Mouse (Mus musculus) intestine, embryonic 15.5 days (tissue): ENCODE measurements around the gene Atn1. TPM values are rescaled to one million over a fixed set of nuclear protein-coding genes. Genes with fewer than 3 reads are reported as not detected.

Experiments
- ATAC-seq: fragments of 200-750 bp; cut with Nextera tagmentation; 2 replicates; pipeline ENCODE4 v1.8.0; 2017; ENCODE audit warnings: moderate TSS enrichment, moderate library complexity
- H3K27ac ChIP-seq: fragments of 300-500 bp; sonication (generic); 2 replicates; pipeline ENCODE4 v1.5.1; 2015; ENCODE audit warnings: mild to moderate bottlenecking, inconsistent platforms
- H3K27me3 ChIP-seq: fragments of 300-500 bp; sonication (generic); replicated peaks from 2 replicates; pipeline ENCODE4 v1.6.1; 2015; ENCODE audit warnings: inconsistent platforms
- H3K36me3 ChIP-seq: fragments of 300-500 bp; sonication (generic); 2 replicates; pipeline ENCODE4 v1.6.1; 2015; ENCODE audit warnings: inconsistent platforms
- H3K4me1 ChIP-seq: fragments of 300-500 bp; sonication (generic); replicated peaks from 2 replicates; pipeline ENCODE4 v1.6.1; 2015; ENCODE audit warnings: inconsistent platforms
- H3K4me2 ChIP-seq: fragments of 300-500 bp; sonication (generic); replicated peaks from 2 replicates; pipeline ENCODE4 v1.6.1; 2015; ENCODE audit warnings: mild to moderate bottlenecking, inconsistent platforms
- H3K4me3 ChIP-seq: fragments of 300-500 bp; sonication (generic); replicated peaks from 2 replicates; pipeline ENCODE4 v1.5.1; 2015; ENCODE audit warnings: inconsistent platforms
- H3K9ac ChIP-seq: fragments of 300-500 bp; sonication (generic); 2 replicates; pipeline ENCODE4 v1.6.1; 2015; ENCODE audit warnings: inconsistent platforms
- H3K9me3 ChIP-seq: fragments of 300-500 bp; sonication (generic); 2 replicates; pipeline ENCODE4 v1.6.1; 2016; ENCODE audit warnings: inconsistent platforms
- WGBS: fragments of 180-500 bp; shearing (Covaris S2); methylation state at CpG from one replicate; pipeline ENCODE4 v1.1.7; 2015; 5-methylcytosine and 5-hydroxymethylcytosine counted together
- polyA plus RNA-seq: library from polyadenylated mRNA; unstranded; fragments of >200 nt; fragmentation: Nextera tagmentation; extraction: Ambion mirVana; gene quantifications from 2 replicates; pipeline ENCODE4 v1.2.1, GENCODE M21; 2015

Atn1 gene
- polyA plus RNA-seq, 1 experiment from 2014 or later, result 10.5 TPM

DNA sequence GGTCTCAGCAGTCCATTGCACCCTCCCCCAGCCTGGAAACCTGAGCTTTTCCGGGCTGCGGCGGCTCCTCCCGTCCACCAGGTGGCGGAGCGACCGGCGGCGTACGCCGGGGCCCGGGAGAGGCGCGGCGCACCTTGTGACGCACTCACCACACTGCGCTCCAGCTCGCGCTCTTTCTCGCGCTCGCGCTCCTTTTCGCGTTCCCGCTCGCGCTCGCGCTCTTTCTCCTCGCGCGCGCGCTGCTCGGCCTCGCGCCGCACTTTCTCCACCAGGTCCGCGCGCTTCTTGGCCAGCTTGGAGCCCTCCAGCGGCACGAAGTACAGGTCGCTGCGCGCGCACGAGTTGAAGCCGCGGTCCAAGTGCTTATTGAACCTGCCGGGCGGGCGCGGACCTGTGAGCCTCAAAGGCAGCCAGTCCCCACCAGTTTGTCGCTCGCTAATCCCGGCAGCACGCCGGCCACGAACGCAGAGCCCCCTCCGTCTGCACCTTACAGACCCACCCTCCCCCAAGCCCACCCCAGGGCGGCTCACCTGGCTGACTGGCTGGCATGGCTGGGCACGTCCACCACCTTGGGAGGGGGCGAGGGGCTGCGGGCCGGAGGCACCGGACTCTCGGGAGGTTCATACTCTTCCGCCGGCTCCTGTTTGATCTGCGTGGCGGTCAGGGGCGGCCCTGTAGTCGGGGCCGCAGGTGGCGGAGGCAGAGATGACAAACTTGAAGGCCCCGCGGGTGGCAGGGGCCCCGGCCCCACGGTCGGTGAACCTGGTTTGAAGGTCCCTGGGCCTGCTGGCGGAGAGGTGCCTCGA is 10.6 kb downstream of the Atn1 start:
- Histone ChIP-seq H3K9ac (peak overlapping the region; percentile 82), H3K36me3 (peaks cover 39% of the 10 kb centered on the region), H3K27ac (peak overlapping the region; percentile 87), H3K9me3 (no peaks in the 10 kb centered on the region), H3K4me1 (peaks cover 27% of the 10 kb centered on the region), H3K4me2 (peak overlapping the region; percentile 96), H3K4me3 (peak overlapping the region; percentile 47), H3K27me3 (no peaks in the 10 kb centered on the region)
- ATAC-seq, result peak; percentile 84
- WGBS, result 1% methylated on average over 85 of the region's 85 CpGs

DNA sequence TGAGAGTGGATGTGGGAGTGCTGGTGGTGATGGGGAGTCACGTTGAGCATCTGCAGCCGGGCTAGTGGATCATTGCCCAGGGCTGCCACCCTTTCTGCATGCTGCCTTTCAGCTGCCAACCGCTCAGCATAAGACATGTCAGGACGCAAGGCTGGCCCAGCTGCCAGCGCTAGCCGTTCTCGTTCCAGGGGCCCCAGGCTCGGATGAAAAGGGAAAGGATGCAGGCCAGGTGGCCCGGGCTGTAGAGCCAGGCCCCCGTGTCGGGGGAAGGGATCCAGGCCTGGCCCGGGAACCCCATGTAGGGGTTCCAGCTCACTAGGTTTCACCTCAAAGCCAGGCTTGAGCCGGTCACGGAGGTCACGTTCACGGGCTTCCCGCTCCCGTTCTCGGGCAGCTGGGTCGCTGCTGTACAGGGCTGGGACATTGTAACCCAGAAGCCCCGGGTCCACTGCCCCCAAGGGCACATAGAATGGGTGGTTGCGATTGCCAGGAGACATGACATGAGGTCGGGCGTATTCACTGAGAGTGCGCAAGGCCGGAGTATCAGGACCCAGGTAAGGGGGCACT is 11.5 kb downstream of the Atn1 start:
- 73% methylated on average over 26 of the region's 26 CpGs for WGBS
- Histone ChIP-seq H3K4me2 (peak overlapping the region; percentile 96), H3K4me3 (peak overlapping the region; percentile 47), H3K27me3 (no peaks in the 10 kb centered on the region), H3K4me1 (peaks cover 30% of the 10 kb centered on the region), H3K9ac (peak overlapping the region; percentile 82), H3K9me3 (no peaks in the 10 kb centered on the region), H3K27ac (peak overlapping the region; percentile 87; the same call in 1 of the 2 replicates), H3K36me3 (peaks cover 39% of the 10 kb centered on the region)
- ATAC-seq, result no peak

DNA sequence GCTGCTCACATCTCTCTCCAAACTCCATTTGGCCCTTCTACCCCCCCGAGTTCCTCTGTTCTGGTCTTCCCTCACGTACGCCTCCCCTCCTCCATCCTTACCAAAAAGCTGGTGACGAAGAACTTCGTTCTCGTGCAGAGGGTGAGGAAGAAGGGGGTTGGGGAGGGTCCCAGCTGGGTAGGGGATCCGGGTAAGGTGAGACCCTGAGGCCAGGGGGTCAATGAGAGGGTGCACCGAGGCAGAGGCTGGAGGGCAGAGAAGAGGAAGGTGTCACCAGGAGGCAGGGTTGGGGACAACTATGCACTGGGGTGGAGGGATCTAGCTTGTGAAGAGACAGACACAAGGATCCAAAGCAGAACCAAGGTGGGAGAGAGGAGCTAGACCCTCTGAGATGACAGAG is 12.7 kb downstream of the Atn1 start:
- WGBS, result 89% methylated on average over 8 of the region's 8 CpGs
- H3K9ac ChIP-seq, result no peak overlapping the region

DNA sequence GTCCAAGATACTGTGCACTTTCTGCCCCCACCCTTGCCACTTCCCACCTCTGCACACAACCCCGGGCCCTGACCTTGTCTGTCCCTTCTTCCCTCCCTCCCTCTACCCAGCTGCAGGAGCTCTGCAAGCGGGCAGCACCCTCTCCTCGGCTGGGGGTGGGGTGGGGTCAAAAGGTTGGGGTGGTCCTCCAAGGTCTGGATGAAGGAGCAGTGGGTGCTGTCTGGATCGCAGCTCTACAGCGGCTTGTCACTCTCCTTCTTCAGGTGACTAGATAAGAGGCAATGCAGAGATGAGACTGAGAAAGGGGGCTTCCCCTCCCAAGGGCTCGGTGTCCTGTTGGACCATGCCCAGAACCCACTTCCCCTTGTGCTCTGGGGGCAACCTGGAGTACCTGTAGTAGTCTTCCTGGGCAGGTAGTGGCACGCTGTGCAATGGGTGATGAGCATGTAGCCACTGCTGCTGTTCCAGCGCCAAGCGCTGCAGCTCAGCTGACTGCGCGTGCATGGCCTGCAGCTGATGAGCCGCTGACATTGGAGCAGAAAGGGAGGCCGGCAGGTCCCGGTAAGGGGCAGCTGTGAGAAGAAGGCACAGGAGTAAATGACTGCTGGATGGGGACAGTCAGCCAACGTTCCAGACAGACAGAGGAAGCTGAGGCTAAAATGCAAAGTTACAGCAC is 13.3 kb downstream of the Atn1 start:
- Histone ChIP-seq H3K4me3 (no peak overlapping the region), H3K9ac (no peak overlapping the region), H3K27me3 (no peaks in the 10 kb centered on the region), H3K9me3 (no peaks in the 10 kb centered on the region), H3K4me1 (peaks cover 37% of the 10 kb centered on the region), H3K36me3 (peaks cover 26% of the 10 kb centered on the region), H3K27ac (no peak overlapping the region), H3K4me2 (no peak overlapping the region)
- ATAC-seq, result no peak
- 90% methylated on average over 15 of the region's 15 CpGs for WGBS

More for the DNA sequence above, 12.7 kb downstream of the Atn1 start:
- ATAC-seq, result no peak
- no peak overlapping the region for H3K4me2 ChIP-seq
- peaks cover 35% of the 10 kb centered on the region for H3K4me1 ChIP-seq
- no peak overlapping the region for H3K27ac ChIP-seq
- H3K27me3 ChIP-seq, result no peaks in the 10 kb centered on the region
- no peaks in the 10 kb centered on the region for H3K9me3 ChIP-seq
- peaks cover 32% of the 10 kb centered on the region for H3K36me3 ChIP-seq
- H3K4me3 ChIP-seq, result no peak overlapping the region

DNA sequence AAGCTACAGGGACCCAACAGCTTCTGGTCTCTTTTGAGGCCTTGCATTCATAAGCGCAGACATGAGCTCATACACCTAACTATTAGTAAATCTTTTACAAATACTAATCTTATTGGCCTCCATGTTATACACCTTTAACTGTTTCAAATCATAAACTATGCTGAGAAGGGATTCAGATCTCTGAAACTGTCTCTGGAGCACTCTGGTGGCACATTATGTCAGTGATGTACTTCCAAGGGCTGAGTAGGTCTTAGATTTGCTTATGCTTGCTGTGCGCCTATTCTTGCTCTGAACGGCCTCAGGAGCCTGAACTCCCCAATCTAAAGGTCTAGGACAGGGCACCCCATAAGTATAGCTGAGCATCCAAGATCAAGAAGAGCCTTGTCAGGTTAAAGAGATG is 14.5 kb downstream of the Atn1 start:
- Histone ChIP-seq H3K27ac (peak overlapping the region; percentile 99), H3K9me3 (no peaks in the 10 kb centered on the region), H3K36me3 (peaks cover 15% of the 10 kb centered on the region), H3K4me3 (peak overlapping the region; percentile 59), H3K9ac (peak overlapping the region; percentile 36), H3K4me1 (peaks cover 32% of the 10 kb centered on the region), H3K4me2 (peak overlapping the region; percentile 89), H3K27me3 (no peaks in the 10 kb centered on the region)
- WGBS, result 66% methylated on average over 3 of the region's 3 CpGs
- no peak for ATAC-seq

DNA sequence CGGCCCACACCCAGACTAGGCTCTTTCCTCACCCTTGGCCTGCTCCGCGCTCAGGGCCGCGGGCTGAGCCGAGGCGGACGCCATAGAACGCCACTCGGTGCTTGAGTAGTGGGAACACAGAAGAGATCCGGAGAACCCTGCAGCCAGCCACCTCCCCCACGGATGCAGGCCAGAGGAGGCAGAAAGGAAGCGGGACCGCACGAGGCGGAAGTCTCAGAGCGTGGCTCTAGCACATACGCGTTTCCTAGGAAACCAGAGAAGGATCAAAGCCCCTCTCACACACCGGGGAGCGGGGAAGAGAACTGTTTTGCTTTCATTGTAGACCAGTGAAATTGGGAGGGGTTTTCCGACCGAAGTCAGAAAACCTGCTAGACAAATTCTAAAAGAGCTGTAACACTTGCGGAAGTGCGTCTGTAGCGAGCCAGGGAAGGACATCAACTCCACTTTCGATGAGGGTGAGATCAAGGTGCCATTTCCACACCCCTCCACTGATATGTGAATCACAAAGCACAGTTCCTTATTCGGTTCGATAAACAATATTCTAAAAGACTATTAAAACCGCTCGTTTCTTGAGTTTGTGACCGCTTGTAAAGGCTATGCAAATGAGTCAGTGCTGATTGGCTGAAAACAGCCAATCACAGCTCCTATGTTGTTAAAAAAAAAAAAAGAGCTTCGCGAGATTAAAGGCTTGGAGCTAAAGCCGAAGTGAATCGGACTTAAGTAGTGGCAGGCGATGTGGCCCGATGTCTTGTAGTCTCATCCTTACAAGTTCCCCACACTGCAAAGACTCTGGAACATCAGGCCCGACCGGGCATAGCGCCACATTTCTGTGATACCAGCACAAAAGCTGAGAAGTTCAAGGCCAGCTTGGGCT is 15.2 kb downstream of the Atn1 start, which contains the start of gene Grcc10:
TSS of gene Grcc10 (minus strand) at position 487 of the 874 bp plus-strand sequence.
- Histone ChIP-seq H3K9me3 (no peaks in the 10 kb centered on the region), H3K36me3 (peaks cover 14% of the 10 kb centered on the region), H3K27ac (peak within 1 kb of the TSS; percentile 99), H3K4me2 (peak within 1 kb of the TSS; percentile 89), H3K9ac (peak within 1 kb of the TSS; percentile 80), H3K4me1 (peaks cover 25% of the 10 kb centered on the region), H3K27me3 (no peaks in the 10 kb centered on the region), H3K4me3 (peak within 1 kb of the TSS; percentile 59)
- ATAC-seq, result peak; percentile 78
- whole genome bisulfite sequencing, result under 1% methylated on average over 41 of the region's 41 CpGs

DNA sequence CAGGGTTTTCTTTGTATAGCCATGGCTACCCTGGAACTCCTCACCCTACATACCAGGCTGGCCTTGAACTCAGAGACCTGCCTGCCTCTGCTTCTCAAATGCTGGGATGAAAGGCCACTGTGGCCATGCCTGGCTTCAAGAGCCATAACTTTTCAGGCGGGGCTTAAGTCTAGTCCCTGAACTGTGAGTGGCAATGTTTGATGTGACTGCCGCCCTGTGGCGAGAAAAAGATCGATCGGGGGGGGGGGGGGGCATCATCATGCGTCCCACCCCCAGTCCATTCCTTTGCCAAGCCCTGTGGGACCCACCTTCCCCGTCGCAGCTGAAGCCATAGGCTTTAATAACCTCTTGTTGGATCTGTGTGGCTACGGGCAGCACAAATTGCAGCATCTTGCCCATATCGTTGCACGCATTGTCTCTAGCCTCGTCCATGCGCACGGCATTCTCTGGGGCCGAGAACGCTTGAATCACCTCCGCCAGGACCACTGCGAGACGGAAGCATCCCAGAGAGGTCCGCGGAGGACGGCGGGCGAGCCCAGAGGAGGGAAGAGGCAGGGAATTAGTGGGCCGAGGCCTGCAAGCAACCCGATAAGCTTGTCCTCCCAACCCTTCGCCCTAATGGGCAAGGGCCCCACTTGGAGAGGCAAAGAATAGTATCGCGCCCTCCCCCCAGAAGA is 16.0 kb downstream of the Atn1 start:
- Histone ChIP-seq H3K27ac (peak overlapping the region; percentile 99), H3K4me3 (peak overlapping the region; percentile 59), H3K4me2 (peak overlapping the region; percentile 89), H3K4me1 (peaks cover 21% of the 10 kb centered on the region), H3K9ac (peak overlapping the region; percentile 80), H3K27me3 (no peaks in the 10 kb centered on the region), H3K36me3 (peaks cover 14% of the 10 kb centered on the region), H3K9me3 (no peaks in the 10 kb centered on the region)
- peak; percentile 2 for ATAC-seq
- under 1% methylated on average over 29 of the region's 29 CpGs for WGBS

DNA sequence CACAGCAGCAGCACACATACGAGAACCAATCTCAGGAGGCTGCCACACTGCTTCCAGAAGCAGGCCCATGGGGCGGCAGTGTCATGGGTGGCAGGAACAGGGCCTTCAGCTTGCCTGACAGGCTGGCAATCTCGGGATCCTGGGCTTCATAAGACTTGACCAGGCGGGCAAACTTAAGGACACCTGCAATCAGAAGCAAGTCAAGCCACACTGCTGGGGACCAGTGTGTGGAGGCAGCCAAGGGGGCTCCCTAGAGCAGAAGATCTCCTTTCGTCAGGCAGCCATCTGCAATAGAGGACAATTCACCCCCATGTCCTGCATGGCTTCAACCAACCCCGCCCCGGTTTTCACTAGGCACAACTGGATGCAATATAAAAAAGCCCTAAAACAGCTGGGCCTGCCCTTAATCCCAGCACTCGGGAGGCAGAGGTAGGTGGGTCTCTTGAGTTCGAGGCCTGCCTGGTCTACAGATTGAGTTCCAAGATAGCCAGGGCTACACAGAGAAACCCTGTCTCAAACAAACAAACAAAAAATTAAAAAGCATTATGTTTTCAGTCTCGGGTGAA is 17.0 kb downstream of the Atn1 start:
- H3K9ac ChIP-seq, result no peak overlapping the region
- H3K4me2 ChIP-seq, result peak overlapping the region; percentile 48
- 81% methylated on average over 10 of the region's 10 CpGs for WGBS
- peaks cover 9% of the 10 kb centered on the region; the same call in 1 of the 2 replicates for H3K36me3 ChIP-seq
- H3K27me3 ChIP-seq, result no peaks in the 10 kb centered on the region
- H3K4me3 ChIP-seq, result no peak overlapping the region
- peaks cover 14% of the 10 kb centered on the region for H3K4me1 ChIP-seq
- no peaks in the 10 kb centered on the region for H3K9me3 ChIP-seq
- no peak for ATAC-seq
- peak overlapping the region; percentile 74 for H3K27ac ChIP-seq

DNA sequence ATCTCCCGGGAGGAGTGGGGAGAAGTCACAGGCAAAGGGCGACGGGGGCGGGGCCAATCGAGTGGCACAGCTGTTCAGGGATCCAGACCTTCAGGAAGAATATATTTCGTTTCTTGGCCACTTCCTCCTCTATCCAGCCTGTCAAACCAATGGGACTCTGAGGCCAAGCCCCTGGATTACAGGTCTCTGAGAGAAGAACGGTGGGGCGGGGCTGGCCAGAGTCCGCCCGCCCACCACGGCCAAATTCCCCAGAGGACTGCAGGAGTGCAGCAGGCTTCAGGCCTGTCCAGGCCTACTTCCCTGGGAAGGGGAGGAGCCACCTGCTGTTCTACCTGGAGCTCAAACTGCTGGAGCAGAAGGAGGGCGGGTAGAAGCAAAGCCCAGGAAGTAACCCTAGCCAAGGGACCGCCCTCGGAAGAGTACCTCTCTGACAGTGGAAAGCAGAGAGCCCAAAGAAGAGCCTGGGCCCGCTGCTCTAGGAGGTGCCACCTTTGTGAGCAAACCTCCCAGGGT is 17.8 kb downstream of the Atn1 start, which contains the start of gene Ptpn6:
TSS of gene Ptpn6 (minus strand) at position 204 of the 513 bp plus-strand sequence.
- Histone ChIP-seq H3K9ac (no peak within 1 kb of the TSS), H3K4me3 (peak within 1 kb of the TSS; percentile 26)

DNA sequence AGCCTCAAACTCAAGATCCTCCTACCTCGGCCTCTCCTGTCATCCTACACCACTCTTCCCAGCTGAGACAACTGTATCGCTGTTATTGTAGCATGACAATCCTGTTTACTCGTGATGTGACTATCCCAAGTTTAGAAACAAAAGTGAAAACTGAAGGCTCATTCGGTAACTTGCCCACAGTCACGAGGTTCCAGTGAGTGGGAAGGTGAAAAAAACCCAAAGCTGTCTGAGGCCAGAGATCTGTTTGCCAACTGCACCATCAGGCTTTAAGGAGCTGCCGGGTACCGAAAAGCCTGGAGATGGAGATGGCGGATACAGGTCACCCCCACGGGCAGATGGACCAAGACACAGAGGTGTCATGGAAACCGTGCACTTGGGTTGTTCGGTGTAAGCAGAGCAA is 19.3 kb downstream of the Atn1 start:
- Histone ChIP-seq H3K4me2 (no peak overlapping the region), H3K27me3 (no peaks in the 10 kb centered on the region), H3K9me3 (no peaks in the 10 kb centered on the region), H3K27ac (no peak overlapping the region), H3K9ac (no peak overlapping the region), H3K4me1 (peaks cover 21% of the 10 kb centered on the region), H3K4me3 (no peak overlapping the region), H3K36me3 (no peaks in the 10 kb centered on the region)
- no peak for ATAC-seq
- WGBS, result 93% methylated on average over 11 of the region's 11 CpGs

More for the DNA sequence above, 17.8 kb downstream of the Atn1 start, which contains the start of gene Ptpn6:
- 15% methylated on average over 15 of the region's 15 CpGs for WGBS
- peak; percentile 86 for ATAC-seq
- Histone ChIP-seq H3K9me3 (no peaks in the 10 kb centered on the region), H3K27ac (peak within 1 kb of the TSS; percentile 74), H3K4me1 (peaks cover 14% of the 10 kb centered on the region), H3K4me2 (peak within 1 kb of the TSS; percentile 48), H3K27me3 (no peaks in the 10 kb centered on the region), H3K36me3 (peaks cover 7% of the 10 kb centered on the region; the same call in 1 of the 2 replicates)

DNA sequence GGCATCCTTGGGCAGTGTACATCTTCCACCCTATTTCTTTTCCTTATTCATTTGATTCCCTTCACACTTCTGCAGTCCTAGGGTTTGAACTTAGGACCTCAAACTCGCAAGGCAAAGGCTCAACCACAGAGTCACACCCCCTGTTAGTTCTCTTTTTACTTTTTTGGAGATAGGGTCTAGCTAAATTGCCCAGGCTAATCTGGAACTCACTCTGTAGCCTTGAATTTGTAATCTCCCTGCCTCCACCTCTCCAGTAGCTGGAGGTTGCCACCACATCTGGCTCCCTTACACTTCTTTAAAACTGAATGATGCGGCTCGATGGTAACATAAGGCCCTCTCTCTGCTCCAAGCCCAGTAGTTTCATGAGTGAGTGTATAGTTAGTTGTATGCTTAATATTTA is 21.9 kb downstream of the Atn1 start:
- no peaks in the 10 kb centered on the region for H3K9me3 ChIP-seq
- no peaks in the 10 kb centered on the region for H3K27me3 ChIP-seq
- H3K36me3 ChIP-seq, result no peaks in the 10 kb centered on the region
- H3K4me3 ChIP-seq, result no peak overlapping the region
- H3K4me1 ChIP-seq, result peaks cover 12% of the 10 kb centered on the region
- ATAC-seq, result no peak
- H3K27ac ChIP-seq, result no peak overlapping the region
- H3K4me2 ChIP-seq, result no peak overlapping the region
- H3K9ac ChIP-seq, result no peak overlapping the region
- 91% methylated on average over 3 of the region's 3 CpGs for WGBS
